Mouse (Mus musculus): ENCODE data around the gene C5ar2.

The C5ar2 gene

DNA sequence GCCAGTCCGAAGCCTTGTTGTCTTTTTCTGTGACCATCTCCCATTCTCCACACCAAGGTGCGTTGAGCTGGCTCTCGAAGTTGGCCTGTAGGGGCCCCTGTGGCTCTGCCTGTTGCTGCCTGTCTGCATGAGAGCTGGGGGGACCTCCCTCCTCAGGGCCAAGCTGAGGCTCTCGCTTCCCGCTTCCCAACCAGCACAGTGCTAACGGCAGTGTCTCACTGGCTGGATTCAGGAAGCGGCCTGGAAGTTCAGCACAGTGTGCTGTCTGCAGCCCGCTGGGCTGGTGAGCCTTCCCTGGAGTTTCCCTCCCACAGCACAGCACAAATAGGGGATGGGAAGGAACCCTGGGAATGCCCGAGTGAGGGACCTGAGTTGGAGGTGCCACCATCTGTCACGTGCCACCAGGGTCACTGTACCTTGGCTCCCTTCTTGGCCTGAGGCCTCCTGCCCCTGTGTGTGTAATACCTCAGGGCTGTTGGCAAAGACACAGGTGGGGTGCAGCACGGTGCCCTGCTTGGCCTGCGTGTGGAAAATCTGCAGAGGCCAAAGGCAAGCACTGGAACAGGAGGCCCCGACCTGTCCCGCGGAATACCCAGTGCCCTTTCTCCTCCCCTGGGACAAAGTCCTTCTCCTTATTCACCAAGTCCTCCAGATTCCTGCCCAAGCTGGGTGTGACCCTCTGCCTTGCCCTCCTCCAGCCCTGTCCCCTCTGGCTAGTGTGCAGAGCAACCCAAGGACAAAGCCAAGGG is 41.0 kb downstream of the C5ar2 start:
- H3K27me3 ChIP-seq (ENCODE audit: insufficient read depth, low read length), result 0 out of 2 replicates have a peak, but pooled peaks cover 3% of the 10 kb centered on the region
- TF ChIP-seq CTCF (conservative IDR thresholded peaks at IDR 0.05; ENCODE audit: low read length) (no peak), POU5F1 (IDR thresholded peaks at IDR 0.05; ENCODE audit: borderline replicate concordance, low read length) (no peak)
- H3K9me3 ChIP-seq (ENCODE audit: low read length), result no peaks in the 10 kb centered on the region
- peaks cover 36% of the 10 kb centered on the region for H3K4me1 ChIP-seq (replicated peaks; ENCODE audit: low read depth, low read length)
- no peak overlapping the region for H3K4me3 ChIP-seq (replicated peaks; ENCODE audit: low read length)
- H3K36me3 ChIP-seq (ENCODE audit: insufficient read depth, low read length), result peaks cover 26% of the 10 kb centered on the region; the same call in 1 of the 2 replicates

DNA sequence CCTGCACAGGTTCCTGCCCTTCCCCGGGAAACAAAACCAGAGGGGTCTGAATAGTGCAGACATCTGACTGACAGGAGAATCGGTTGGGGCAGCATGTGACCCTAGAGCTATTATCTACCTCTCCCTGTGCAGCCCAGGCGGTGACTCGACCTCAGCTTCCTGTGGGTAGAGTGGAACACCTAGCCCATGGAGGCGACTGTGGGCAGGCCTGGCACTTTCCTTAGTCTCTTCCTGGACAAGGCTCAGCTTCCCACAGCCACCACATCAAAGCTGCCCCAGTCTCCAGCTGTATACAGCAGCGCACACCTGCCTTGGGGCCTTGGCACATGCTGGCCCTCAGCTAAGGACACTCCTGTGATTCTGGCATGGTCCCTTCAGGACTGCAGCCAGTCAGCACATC is 42.8 kb downstream of the C5ar2 start:
- Histone ChIP-seq H3K9me3 (ENCODE audit: low read length) (no peaks in the 10 kb centered on the region), H3K4me1 (replicated peaks; ENCODE audit: low read depth, low read length) (peaks cover 45% of the 10 kb centered on the region), H3K4me3 (replicated peaks; ENCODE audit: low read length) (no peak overlapping the region), H3K36me3 (ENCODE audit: insufficient read depth, low read length) (peaks cover 29% of the 10 kb centered on the region; the same call in 1 of the 2 replicates), H3K27me3 (ENCODE audit: insufficient read depth, low read length) (0 out of 2 replicates have a peak, but pooled peaks cover 3% of the 10 kb centered on the region)
- no peak for TF ChIP-seq CTCF (conservative IDR thresholded peaks at IDR 0.05; ENCODE audit: low read length)
- TF ChIP-seq NANOG (IDR thresholded peaks at IDR 0.05; ENCODE audit: borderline replicate concordance, low read length), result no peak
- no peak for TF ChIP-seq POU5F1 (IDR thresholded peaks at IDR 0.05; ENCODE audit: borderline replicate concordance, low read length)

DNA sequence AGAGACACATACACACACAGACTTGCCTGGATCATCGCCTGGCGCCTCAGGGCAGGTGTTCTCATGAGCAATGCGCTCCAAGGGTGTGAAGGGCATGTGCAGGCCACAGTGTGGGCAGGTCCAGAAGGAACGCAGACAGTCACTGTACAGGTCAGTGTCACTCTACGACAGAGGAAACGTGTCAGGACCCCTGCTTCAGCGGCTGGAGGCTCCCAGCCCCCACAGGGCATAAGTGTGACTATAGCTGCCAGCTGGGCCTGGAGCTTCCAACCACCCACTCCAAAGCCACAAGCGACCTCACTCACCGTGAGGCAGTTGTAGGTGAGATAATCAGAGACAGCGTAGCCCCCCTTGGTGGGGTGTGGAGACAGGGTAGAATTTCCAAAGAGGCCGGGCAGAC is 45.4 kb downstream of the C5ar2 start:
- Histone ChIP-seq H3K4me1 (replicated peaks; ENCODE audit: low read depth, low read length) (peaks cover 29% of the 10 kb centered on the region), H3K4me3 (replicated peaks; ENCODE audit: low read length) (no peak overlapping the region), H3K36me3 (ENCODE audit: insufficient read depth, low read length) (peaks cover 27% of the 10 kb centered on the region; the same call in 1 of the 2 replicates), H3K27me3 (ENCODE audit: insufficient read depth, low read length) (no peaks in the 10 kb centered on the region), H3K9me3 (ENCODE audit: low read length) (no peaks in the 10 kb centered on the region)
- no peak for TF ChIP-seq POU5F1 (IDR thresholded peaks at IDR 0.05; ENCODE audit: borderline replicate concordance, low read length)
- no peak for TF ChIP-seq CTCF (conservative IDR thresholded peaks at IDR 0.05; ENCODE audit: low read length)
- no peak for TF ChIP-seq NANOG (IDR thresholded peaks at IDR 0.05; ENCODE audit: borderline replicate concordance, low read length)

DNA sequence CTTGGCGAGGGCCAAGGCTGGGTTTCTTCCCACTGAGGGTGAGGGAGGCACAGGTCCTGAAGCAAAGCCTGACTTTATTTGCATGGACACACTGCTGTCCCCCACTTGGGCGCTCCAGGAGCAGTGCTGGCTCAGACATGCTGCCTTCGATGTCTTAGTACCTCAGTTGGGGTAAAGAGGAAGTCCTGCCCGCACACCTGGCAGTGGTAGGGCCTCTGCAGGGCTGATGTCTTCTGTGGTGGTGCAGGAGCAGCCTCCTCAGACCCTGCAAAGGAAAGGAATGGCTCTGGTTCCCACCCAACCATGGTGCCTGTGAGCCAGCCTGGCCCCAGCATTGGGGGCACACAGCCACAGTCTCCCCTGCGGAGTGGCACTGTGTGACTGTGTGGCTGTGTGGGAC is 46.8 kb downstream of the C5ar2 start:
- H3K9me3 ChIP-seq (ENCODE audit: low read length), result no peaks in the 10 kb centered on the region
- H3K4me3 ChIP-seq (replicated peaks; ENCODE audit: low read length), result no peak overlapping the region
- H3K36me3 ChIP-seq (ENCODE audit: insufficient read depth, low read length), result peaks cover 20% of the 10 kb centered on the region; the same call in 1 of the 2 replicates
- no peak for TF ChIP-seq POU5F1 (IDR thresholded peaks at IDR 0.05; ENCODE audit: borderline replicate concordance, low read length)
- no peak for TF ChIP-seq CTCF (conservative IDR thresholded peaks at IDR 0.05; ENCODE audit: low read length)
- TF ChIP-seq NANOG (IDR thresholded peaks at IDR 0.05; ENCODE audit: borderline replicate concordance, low read length), result no peak
- H3K4me1 ChIP-seq (replicated peaks; ENCODE audit: low read depth, low read length), result peaks cover 25% of the 10 kb centered on the region
- H3K27me3 ChIP-seq (ENCODE audit: insufficient read depth, low read length), result no peaks in the 10 kb centered on the region

DNA sequence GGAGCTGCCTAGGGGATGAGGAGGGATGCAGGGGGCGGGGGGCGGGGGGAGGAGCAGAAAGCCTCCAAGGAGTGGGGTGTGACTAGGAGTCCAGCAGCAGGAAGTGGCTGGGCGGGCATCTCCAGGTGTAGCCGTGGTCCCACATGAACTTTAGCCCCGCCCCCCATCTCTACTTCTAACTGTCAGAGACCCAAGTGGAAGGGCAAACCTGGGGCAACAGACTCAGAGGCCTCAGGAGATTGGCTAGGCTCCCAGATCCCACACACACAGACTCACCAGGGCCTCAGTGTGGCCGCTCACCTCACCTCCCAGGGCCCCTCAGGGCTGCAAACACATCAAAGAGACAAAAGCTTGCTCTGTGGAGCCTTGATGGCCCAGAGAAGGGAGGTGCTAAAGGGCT is 47.3 kb downstream of the C5ar2 start:
- TF ChIP-seq CTCF (conservative IDR thresholded peaks at IDR 0.05; ENCODE audit: low read length), result no peak
- TF ChIP-seq POU5F1 (IDR thresholded peaks at IDR 0.05; ENCODE audit: borderline replicate concordance, low read length), result no peak
- no peak for TF ChIP-seq NANOG (IDR thresholded peaks at IDR 0.05; ENCODE audit: borderline replicate concordance, low read length)
- Histone ChIP-seq H3K4me3 (replicated peaks; ENCODE audit: low read length) (no peak overlapping the region), H3K36me3 (ENCODE audit: insufficient read depth, low read length) (peaks cover 14% of the 10 kb centered on the region; the same call in 1 of the 2 replicates), H3K9me3 (ENCODE audit: low read length) (no peaks in the 10 kb centered on the region), H3K27me3 (ENCODE audit: insufficient read depth, low read length) (no peaks in the 10 kb centered on the region), H3K4me1 (replicated peaks; ENCODE audit: low read depth, low read length) (peaks cover 31% of the 10 kb centered on the region)

DNA sequence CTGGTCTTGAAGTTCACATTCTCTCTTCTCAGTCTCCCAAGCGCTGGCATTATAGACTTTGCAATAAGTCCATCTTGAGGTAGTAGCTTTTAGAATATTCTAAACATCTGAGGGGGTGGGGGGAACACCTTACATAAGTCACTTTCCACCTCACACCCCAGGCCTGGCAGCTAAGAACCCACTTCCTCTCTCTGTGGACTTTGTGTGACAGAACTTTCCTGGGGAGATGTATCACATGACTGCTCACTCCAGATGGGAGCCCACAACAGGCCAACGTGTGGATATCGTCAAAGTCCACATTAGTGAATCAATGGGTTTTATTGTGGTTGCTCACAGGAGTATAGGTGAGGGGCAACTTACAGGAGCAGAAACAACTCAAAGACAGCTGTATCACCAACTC is 50.3 kb downstream of the C5ar2 start:
- H3K4me3 ChIP-seq (replicated peaks; ENCODE audit: low read length), result no peak overlapping the region
- TF ChIP-seq NANOG (IDR thresholded peaks at IDR 0.05; ENCODE audit: borderline replicate concordance, low read length), result no peak
- TF ChIP-seq POU5F1 (IDR thresholded peaks at IDR 0.05; ENCODE audit: borderline replicate concordance, low read length), result no peak
- no peak for TF ChIP-seq CTCF (conservative IDR thresholded peaks at IDR 0.05; ENCODE audit: low read length)
- peaks cover 8% of the 10 kb centered on the region; the same call in 1 of the 2 replicates for H3K36me3 ChIP-seq (ENCODE audit: insufficient read depth, low read length)
- peaks cover 28% of the 10 kb centered on the region for H3K4me1 ChIP-seq (replicated peaks; ENCODE audit: low read depth, low read length)
- peaks cover 18% of the 10 kb centered on the region for H3K27me3 ChIP-seq (ENCODE audit: insufficient read depth, low read length)
- no peaks in the 10 kb centered on the region for H3K9me3 ChIP-seq (ENCODE audit: low read length)

DNA sequence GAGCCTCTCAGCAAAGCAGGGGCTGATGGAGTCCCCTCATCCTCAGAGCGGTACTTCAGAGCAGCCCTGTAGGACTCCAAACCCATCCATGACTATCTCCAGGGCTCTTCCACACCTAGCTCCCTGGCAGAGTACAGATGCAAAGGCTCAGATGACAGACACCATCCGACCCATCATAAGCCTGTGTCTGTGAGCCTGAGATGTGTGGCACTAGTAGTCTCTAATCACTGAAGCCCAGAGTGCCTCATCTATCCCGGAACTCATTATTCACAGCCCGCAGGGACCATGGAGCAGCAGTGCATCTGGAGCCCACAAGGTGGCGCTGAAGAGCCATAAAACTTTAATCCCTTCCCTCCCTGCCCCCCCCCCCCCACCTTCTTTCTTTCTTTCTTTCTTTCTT is 51.6 kb downstream of the C5ar2 start:
- Histone ChIP-seq H3K27me3 (ENCODE audit: insufficient read depth, low read length) (peaks cover 25% of the 10 kb centered on the region), H3K9me3 (ENCODE audit: low read length) (no peaks in the 10 kb centered on the region), H3K36me3 (ENCODE audit: insufficient read depth, low read length) (peaks cover 2% of the 10 kb centered on the region; the same call in 1 of the 2 replicates), H3K4me3 (replicated peaks; ENCODE audit: low read length) (no peak overlapping the region), H3K4me1 (replicated peaks; ENCODE audit: low read depth, low read length) (peaks cover 24% of the 10 kb centered on the region)
- peak; percentile 52 for TF ChIP-seq CTCF (conservative IDR thresholded peaks at IDR 0.05; ENCODE audit: low read length)
- TF ChIP-seq NANOG (IDR thresholded peaks at IDR 0.05; ENCODE audit: borderline replicate concordance, low read length), result no peak

DNA sequence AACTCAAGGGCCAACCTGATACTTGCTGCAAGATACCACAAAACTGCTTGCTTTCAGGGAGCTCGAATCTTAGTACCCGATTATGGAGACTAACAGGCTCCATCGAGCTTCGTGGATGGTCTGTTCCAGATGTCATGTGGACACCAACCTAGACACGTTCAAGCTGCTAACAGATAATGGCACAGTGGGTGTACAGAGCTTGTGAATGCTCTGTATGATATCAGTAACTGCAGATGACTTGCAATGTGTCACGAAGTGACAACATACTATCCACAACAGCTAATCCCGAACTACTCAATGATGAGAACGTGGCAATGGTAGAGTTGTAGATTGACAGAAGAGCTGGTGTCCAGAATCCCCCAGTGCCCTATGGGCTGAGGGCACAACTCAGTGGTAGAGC is 56.5 kb downstream of the C5ar2 start:
- TF ChIP-seq CTCF (conservative IDR thresholded peaks at IDR 0.05; ENCODE audit: low read length), result no peak
- no peak for TF ChIP-seq NANOG (IDR thresholded peaks at IDR 0.05; ENCODE audit: borderline replicate concordance, low read length)
- TF ChIP-seq POU5F1 (IDR thresholded peaks at IDR 0.05; ENCODE audit: borderline replicate concordance, low read length), result no peak
- Histone ChIP-seq H3K4me3 (replicated peaks; ENCODE audit: low read length) (no peak overlapping the region), H3K36me3 (ENCODE audit: insufficient read depth, low read length) (no peaks in the 10 kb centered on the region), H3K9me3 (ENCODE audit: low read length) (no peaks in the 10 kb centered on the region), H3K27me3 (ENCODE audit: insufficient read depth, low read length) (peaks cover 44% of the 10 kb centered on the region), H3K4me1 (replicated peaks; ENCODE audit: low read depth, low read length) (peaks cover 15% of the 10 kb centered on the region)

All from E14TG2a.4 (cell line).